Mouse (Mus musculus) small intestine, adult 2 months (tissue): ENCODE measurements around the gene Acacb. TPM values are rescaled to one million over a fixed set of nuclear protein-coding genes. Genes with fewer than 3 reads are reported as not detected.

ENCODE experiments used
- H3K27ac ChIP-seq: fragments of 200-500 bp; 2 replicates; pipeline ENCODE4 v1.5.1; 2012; ENCODE audit warnings: low read depth, low read length, control low read depth, inconsistent platforms; ENCODE audit not compliant: insufficient read depth
- H3K27me3 ChIP-seq: fragments of 200-500 bp; 2 replicates; pipeline ENCODE4 v1.6.1; 2012; ENCODE audit warnings: mild to moderate bottlenecking, moderate library complexity, low read length, inconsistent platforms; ENCODE audit not compliant: control insufficient read depth, insufficient read depth
- H3K36me3 ChIP-seq: fragments of 200-500 bp; 2 replicates; pipeline ENCODE4 v1.6.1; 2012; ENCODE audit warnings: mild to moderate bottlenecking, low read length, control low read depth, inconsistent platforms; ENCODE audit not compliant: control insufficient read depth, insufficient read depth
- H3K4me1 ChIP-seq: fragments of 200-500 bp; 2 replicates; pipeline ENCODE4 v1.6.1; 2012; ENCODE audit warnings: low read length, inconsistent platforms, mixed read lengths; ENCODE audit not compliant: control insufficient read depth, insufficient read depth, insufficient read length
- H3K4me3 ChIP-seq: fragments of 200-500 bp; 2 replicates; pipeline ENCODE4 v1.5.1; 2012; ENCODE audit warnings: low read depth, mild to moderate bottlenecking, control low read depth, inconsistent platforms, low read length, moderate library complexity
- CTCF ChIP-seq: fragments of 200-500 bp; IDR thresholded peaks from 2 replicates; pipeline ENCODE4 v1.5.1; 2012; ENCODE audit warnings: low read depth, mild to moderate bottlenecking, control low read depth, inconsistent platforms, low read length, moderate library complexity, mixed read lengths; ENCODE audit not compliant: insufficient replicate concordance, insufficient read length; ENCODE audit errors: extremely low read depth
- POLR2A ChIP-seq: fragments of 200-500 bp; IDR thresholded peaks from 2 replicates; pipeline ENCODE4 v1.6.1; 2012; ENCODE audit warnings: low read depth, mild to moderate bottlenecking, control low read depth, inconsistent platforms, low read length, moderate library complexity
- WGBS: fragments of 180-500 bp; shearing (Covaris S2); methylation state at CpG from one replicate; pipeline ENCODE4 v1.1.7; 2018; 5-methylcytosine and 5-hydroxymethylcytosine counted together
- polyA plus RNA-seq: library from polyadenylated mRNA; depleted of rRNA; stranded (reverse); fragments of >200 nt; gene quantifications from 2 replicates; pipeline ENCODE4 v1.2.3, GENCODE M21; 2012

The Acacb gene
- polyA plus RNA-seq, 1 experiment: 3.1 TPM

GRCm38 (mm10) chr5:114129550-114130210, 16.7 kb upstream of the Acacb start:
- peaks cover 8% of the 10 kb centered on the region for H3K4me1 ChIP-seq
- no peaks in the 10 kb centered on the region for H3K36me3 ChIP-seq
- peak overlapping the region; percentile 78; the same call in 1 of the 2 replicates for H3K4me3 ChIP-seq
- 61% methylated on average over 15 of the region's 15 CpGs for WGBS
- H3K27ac ChIP-seq: no peak overlapping the region
- TF ChIP-seq CTCF (no peak), POLR2A (no peak)
- H3K27me3 ChIP-seq: no peaks in the 10 kb centered on the region

GRCm38 (mm10) chr5:114130211-114130605, 16.1 kb upstream of the Acacb start, which contains the start of gene Ung:
TSS of gene Ung (plus strand) at chr5:114130386.
- TF ChIP-seq CTCF (no peak), POLR2A (no peak)
- Histone ChIP-seq H3K27me3 (no peaks in the 10 kb centered on the region), H3K36me3 (no peaks in the 10 kb centered on the region), H3K4me3 (peak within 1 kb of the TSS; percentile 78), H3K4me1 (peaks cover 8% of the 10 kb centered on the region), H3K27ac (peak within 1 kb of the TSS; percentile 61)
- WGBS: 1% methylated on average over 29 of the region's 29 CpGs

GRCm38 (mm10) chr5:114130698-114131520, 15.4 kb upstream of the Acacb start:
- no peaks in the 10 kb centered on the region for H3K27me3 ChIP-seq
- peak overlapping the region; percentile 61 for H3K27ac ChIP-seq
- H3K4me1 ChIP-seq: peaks cover 8% of the 10 kb centered on the region
- H3K36me3 ChIP-seq: no peaks in the 10 kb centered on the region; the same call in 1 of the 2 replicates
- peak overlapping the region; percentile 78 for H3K4me3 ChIP-seq
- under 1% methylated on average over 86 of the region's 87 CpGs for WGBS
- TF ChIP-seq POLR2A (no peak), CTCF (no peak)

- Histone ChIP-seq H3K27me3 (no peaks in the 10 kb centered on the region), H3K4me3 (peak overlapping the region; percentile 78), H3K4me1 (peaks cover 8% of the 10 kb centered on the region), H3K36me3 (no peaks in the 10 kb centered on the region; the same call in 1 of the 2 replicates), H3K27ac (peak overlapping the region; percentile 61)
- WGBS: under 1% methylated on average over 15 of the region's 15 CpGs
- no peak for TF ChIP-seq CTCF
Observed at GRCm38 (mm10) chr5:114131521-114131840, 14.9 kb upstream of the Acacb start.

- WGBS: 91% methylated on average over 6 of the region's 6 CpGs
- Histone ChIP-seq H3K4me3 (no peak overlapping the region), H3K27ac (no peak overlapping the region), H3K36me3 (peaks cover 3% of the 10 kb centered on the region; the same call in 1 of the 2 replicates), H3K4me1 (peaks cover 14% of the 10 kb centered on the region), H3K27me3 (no peaks in the 10 kb centered on the region)
- no peak for TF ChIP-seq POLR2A
- TF ChIP-seq CTCF: no peak
Observed at GRCm38 (mm10) chr5:114132841-114133240, 13.5 kb upstream of the Acacb start.

- H3K27ac ChIP-seq: no peak overlapping the region
- H3K36me3 ChIP-seq: peaks cover 3% of the 10 kb centered on the region; the same call in 1 of the 2 replicates
- H3K4me1 ChIP-seq: peaks cover 23% of the 10 kb centered on the region
- WGBS: 22% methylated on average over 6 of the region's 6 CpGs
- no peak overlapping the region for H3K4me3 ChIP-seq
- TF ChIP-seq POLR2A (no peak), CTCF (peak; percentile 66; the same call in 1 of the 2 replicates)
- H3K27me3 ChIP-seq: no peaks in the 10 kb centered on the region
Observed at GRCm38 (mm10) chr5:114134091-114134534, 12.2 kb upstream of the Acacb start.

- Histone ChIP-seq H3K4me3 (no peak overlapping the region), H3K36me3 (peaks cover 3% of the 10 kb centered on the region; the same call in 1 of the 2 replicates), H3K27ac (no peak overlapping the region), H3K27me3 (no peaks in the 10 kb centered on the region), H3K4me1 (peaks cover 24% of the 10 kb centered on the region)
- WGBS: 83% methylated on average over 10 of the region's 10 CpGs
- TF ChIP-seq CTCF: no peak
- TF ChIP-seq POLR2A: no peak
Observed at GRCm38 (mm10) chr5:114135516-114135915, 10.8 kb upstream of the Acacb start.
